Mouse (Mus musculus): ENCODE data around the gene Abhd17a. TPM values are rescaled to one million over a fixed set of nuclear protein-coding genes. Genes with fewer than 3 reads are reported as not detected.
A peak's percentile ranks its signal among the peaks of the same experiment; 100 is the strongest.
"Not testable (repeated sequence)": the region's sequence is repeated elsewhere in the genome, so short reads cannot be mapped to it uniquely, and the experiment has no call there.

Gene Abhd17a
- total RNA-seq, 2 experiments from 2014 or later = 50.1 to 51.1 TPM

DNA sequence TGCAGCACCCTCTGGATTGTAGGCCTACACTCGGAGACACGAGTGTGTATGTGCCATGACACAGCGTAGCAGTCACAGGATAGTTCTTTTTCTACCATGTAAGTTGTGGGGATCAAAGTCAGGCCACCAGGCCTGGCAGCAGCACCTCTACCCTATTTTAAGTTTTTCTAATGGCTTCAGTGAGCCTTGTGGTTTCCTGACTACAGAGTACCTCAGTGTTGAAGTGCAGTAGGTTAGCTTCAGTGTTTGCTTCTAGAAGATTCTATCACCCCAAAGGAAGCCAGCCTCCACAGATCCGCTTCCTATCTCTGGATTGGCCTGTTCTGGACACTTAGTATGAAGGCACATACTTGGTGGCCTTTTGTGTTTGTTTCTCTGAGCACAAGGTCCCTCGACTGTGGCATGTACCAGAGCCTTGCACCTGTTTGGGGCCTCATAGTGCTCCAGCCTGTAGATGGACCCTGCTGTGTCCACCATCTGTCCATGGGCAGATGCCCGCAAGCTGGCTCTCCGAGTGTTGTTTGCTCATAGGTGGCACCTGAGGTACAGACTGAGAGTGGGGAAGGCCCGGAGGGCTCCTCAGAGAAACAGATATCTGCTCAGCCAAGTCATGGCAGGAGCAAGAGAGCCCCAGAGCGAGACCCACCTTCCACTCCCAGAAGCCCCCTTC, 20.1 kb upstream of the Abhd17a start:
- intact Hi-C loops (cut with DNase I) = no loop called here

DNA sequence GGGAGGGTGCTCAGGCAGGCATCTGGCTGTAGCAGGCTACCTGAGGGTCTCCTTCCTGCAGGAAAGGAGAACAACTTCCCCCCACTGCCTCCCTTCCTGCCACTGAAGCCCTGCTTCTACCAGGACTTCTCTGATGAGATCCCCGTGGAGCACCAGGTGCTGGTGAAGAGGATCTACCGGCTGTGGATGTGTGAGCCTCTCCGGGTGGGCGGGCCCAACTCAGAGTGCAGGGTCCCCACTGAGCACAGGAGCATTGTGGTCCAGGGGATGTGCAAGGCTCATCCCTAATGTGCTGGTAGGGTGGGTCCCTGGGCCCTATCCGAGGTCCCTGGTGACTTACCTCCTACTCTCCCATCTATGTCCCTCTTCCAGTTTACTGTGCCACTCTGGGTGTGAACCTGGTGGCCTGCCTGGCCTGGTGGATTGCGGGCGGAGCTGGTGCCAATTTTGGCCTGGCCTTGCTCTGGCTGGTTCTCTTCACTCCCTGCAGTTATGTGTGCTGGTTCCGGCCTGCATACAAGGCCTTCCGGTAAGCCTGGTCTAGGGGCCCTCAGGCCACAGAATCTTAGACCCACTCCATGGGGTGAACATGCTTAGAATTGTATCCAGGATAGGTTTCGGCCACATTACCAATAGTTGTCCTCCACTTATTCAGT, 19.3 kb upstream of the Abhd17a start:
- DNase-seq (ENCODE audit: low spot score) = no peak
- intact Hi-C loops (cut with DNase I) = no loop called here

More for the DNA sequence above, 20.1 kb upstream of the Abhd17a start:
- no peak for DNase-seq (ENCODE audit: low spot score)

DNA sequence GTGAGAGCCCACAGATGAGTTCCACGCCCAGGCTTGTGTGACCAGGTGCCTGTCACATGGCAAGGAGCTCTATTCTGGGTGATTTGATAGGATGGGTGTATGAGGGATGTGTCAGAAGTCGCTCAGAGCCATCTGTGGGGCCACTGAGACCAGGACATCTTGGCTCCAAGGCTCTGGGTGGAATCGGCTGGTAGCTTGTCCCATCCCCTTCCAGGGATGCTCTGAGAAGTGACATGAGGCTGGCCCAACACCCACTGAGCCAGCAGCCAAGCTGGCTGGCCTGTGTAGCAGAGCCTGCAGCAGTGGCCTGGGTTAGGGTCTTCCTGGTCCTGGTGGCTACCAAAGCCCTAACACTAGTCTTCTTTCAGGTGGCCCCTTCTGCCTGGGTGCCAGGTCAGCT, 18.3 kb upstream of the Abhd17a start:
- DNase-seq (ENCODE audit: low spot score) = no peak
- intact Hi-C loops (cut with DNase I) = no loop called here

DNA sequence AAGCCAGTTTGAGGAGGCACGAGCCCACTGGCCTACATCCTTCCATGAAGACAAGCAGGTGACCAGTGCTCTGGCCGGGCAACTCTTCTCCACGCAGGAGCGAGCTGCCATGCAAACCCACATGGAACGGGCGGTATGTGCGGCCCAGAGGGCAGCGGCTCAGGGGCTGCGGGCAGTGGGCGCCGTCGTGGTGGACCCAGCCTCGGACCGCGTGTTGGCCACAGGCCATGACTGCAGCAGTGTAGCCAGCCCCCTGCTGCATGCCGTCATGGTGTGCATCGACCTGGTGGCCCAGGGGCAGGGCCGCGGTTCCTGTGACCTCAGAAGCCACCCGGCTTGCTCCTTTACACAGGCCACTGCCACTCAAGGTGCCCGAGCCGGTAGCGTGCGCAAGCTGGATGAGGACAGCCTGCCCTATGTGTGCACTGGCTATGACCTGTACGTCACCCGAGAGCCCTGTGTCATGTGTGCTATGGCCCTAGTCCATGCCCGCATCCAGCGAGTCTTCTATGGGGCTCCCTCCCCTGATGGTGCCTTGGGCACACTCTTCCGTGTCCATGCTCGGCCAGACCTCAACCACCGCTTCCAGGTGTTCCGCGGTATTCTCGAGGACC, 16.7 kb upstream of the Abhd17a start:
- no peak for DNase-seq (ENCODE audit: low spot score)
- intact Hi-C loops (cut with DNase I) = no loop called here

DNA sequence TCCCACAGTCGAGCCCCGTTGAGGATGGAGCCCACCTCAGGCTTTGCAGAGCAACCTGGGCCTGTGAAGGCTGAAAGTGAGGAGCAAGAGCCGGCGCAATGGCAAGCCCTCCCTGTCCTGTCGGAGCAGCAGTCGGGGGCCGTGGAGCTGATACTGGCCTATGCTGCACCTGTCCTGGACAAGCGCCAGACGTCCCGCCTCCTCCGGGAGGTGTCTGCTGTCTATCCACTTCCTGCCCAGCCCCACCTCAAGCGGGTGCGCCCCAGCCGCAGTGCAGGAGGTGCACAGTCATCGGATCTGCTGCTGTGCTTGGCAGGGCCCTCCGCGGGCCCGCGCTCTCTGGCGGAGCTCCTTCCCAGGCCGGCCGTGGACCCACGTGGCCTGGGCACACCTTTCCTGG, 16.2 kb upstream of the Abhd17a start:
- intact Hi-C loops (cut with DNase I) = no loop called here
- no peak for DNase-seq (ENCODE audit: low spot score)

DNA sequence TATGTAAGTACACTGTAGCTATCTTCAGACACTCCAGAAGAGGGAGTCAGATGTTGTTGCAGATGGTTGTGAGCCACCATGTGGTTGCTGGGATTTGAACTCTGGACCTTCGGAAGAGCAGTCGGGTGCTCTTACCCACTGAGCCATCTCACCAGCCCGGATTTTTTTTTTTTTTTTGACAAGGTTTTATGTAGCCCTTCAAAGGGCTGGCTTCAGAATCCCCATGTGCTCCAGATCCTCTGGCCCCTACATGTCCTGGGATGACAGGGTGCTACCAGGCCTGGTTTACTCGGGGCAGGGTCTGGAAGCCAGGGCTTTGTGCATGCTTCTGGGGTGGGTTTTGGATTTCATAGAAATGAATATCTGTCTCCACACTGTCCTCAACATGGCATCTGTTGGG, 15.6 kb upstream of the Abhd17a start, which contains the start of gene Gm49322:
Gm49322 (plus strand) TSS at position 301 of the 400 bp plus-strand sequence.
- DNase-seq (ENCODE audit: low spot score); intact Hi-C loops (cut with DNase I): not testable (repeated sequence)

DNA sequence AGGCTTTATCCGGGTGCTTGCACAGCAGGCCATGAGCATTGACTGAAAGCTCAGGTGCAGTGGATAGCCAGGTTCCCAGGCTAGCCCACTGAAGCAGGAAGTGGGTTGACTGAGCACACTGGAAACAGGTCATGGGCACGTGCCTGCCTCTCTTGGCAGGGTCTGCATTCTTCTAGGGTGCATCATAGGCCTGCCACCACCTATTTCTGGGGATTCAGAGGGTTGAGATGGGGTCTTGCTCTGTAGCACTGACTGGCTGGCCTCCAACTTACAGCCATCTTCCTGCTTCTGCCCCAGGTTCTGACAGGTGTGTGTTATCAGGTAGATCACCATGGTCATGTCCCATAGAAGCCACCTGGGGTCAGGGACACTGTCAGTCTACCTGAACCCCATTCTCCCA, 14.8 kb upstream of the Abhd17a start:
- intact Hi-C loops (cut with DNase I) = no loop called here

DNA sequence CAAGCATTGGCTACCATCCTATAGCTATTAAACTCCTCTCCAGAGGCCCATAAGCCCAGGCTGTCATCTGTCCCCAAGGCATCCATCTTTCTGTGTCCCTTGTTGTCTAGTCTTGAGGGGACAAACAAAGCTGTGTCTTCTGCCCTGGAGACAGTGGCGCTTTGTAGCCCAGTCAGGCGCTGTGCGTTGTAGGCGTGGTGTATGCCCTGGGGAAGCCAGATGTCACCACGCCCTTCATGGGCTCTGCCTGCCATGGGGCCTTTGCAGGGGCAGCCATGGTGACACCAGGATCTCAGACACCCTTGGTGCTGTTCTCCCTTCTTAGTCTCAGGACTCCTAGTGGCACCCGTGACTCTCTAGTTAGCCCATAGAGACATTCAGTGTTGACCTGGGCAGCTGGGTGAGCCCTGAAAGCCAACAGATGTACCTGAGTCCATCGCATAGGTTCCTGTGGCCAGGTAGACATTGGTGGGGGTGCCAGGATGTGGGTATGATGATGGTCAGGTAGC, 13.9 kb upstream of the Abhd17a start:
- intact Hi-C loops (cut with DNase I) = no loop called here

More for the DNA sequence above, 14.8 kb upstream of the Abhd17a start:
- DNase-seq (ENCODE audit: low spot score) = no peak

DNA sequence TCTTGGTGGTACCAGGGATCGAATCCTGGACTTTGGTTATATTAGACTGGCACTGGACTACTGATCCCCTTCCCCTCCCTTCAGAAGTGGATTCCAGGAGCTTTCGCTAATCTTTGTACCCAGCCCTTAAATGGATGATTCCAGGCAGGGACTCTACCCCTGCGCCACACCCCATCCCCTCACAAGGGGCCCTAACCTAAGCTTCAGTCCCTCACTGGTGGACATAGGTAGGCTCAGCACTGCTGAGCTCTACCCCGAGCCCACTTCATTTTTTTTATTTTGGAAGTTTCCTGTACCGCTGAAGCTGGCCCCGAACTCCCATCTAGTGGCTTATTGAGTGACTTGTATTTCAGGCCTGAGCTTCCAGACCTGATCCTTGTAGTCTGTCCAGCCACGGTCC, 13.2 kb upstream of the Abhd17a start:
- no peak for DNase-seq (ENCODE audit: low spot score)
- intact Hi-C loops (cut with DNase I) = loop anchor here (2.0 kb wide), 1 partner anchor 17 kb away; no protein-coding TSS in a partner anchor

More for the DNA sequence above, 13.9 kb upstream of the Abhd17a start:
- no peak for DNase-seq (ENCODE audit: low spot score)

DNA sequence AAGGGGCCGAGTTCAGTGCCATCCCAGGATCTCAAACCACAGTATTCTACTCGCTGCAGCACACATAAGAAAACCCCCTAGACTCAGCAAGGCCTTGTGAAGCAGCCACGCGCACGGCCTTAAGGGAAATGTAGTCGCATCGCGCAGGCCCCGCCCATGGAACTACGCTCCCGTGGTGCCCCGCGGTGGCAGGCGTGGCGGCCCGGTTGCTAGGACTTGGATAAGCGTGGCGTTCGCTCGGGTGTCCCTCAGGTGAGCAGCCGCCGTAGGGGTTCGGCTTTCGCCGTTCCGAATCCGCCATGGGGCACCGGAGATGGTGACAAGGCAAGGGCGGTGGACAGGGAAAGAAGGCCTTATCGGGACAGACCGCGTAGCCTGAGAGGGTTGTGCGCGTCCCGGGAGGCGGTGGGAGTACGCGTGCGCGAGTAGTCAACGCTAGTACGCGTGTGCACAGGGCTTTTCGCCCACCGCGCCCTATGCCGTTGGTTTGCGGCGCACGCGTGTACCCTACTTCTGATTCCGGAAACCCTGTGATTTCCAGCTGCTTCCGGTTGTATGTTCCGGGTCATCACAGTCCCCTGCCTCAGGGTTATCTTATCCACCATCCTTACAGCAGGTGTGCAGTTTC, 12.7 kb upstream of the Abhd17a start, which contains the start of the genes Scamp4 and Adat3:
Scamp4 (plus strand) TSS at position 175 of the 628 bp plus-strand sequence.
Adat3 (plus strand) TSS at position 183 of the 628 bp plus-strand sequence.
- peak; percentile 89 for DNase-seq (ENCODE audit: low spot score)
- intact Hi-C loops (cut with DNase I) = loop anchor here (2.0 kb wide), 1 partner anchor 18 kb away; no protein-coding TSS in a partner anchor

DNA sequence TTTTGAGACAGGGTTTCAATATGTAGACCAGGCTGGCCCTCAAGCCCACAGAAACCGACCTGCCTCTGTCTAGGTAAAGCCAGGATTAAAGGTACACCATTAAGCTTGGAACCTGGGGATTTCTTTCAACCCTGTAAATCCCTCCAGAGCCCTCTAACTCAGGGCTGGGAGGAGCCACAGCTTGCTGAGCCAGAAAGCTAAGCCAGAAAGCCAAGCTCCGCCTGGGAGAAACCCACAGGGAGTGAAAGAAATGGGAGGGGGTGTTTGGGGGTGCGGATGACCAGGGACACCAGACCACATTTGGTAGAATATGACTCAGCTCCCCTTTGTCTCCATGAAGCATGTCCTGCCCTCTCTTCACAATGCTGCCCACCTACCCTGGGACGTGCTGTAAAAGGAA, 6.2 kb upstream of the Abhd17a start:
- intact Hi-C loops (cut with DNase I) = no loop called here
- no peak for DNase-seq (ENCODE audit: low spot score)

DNA sequence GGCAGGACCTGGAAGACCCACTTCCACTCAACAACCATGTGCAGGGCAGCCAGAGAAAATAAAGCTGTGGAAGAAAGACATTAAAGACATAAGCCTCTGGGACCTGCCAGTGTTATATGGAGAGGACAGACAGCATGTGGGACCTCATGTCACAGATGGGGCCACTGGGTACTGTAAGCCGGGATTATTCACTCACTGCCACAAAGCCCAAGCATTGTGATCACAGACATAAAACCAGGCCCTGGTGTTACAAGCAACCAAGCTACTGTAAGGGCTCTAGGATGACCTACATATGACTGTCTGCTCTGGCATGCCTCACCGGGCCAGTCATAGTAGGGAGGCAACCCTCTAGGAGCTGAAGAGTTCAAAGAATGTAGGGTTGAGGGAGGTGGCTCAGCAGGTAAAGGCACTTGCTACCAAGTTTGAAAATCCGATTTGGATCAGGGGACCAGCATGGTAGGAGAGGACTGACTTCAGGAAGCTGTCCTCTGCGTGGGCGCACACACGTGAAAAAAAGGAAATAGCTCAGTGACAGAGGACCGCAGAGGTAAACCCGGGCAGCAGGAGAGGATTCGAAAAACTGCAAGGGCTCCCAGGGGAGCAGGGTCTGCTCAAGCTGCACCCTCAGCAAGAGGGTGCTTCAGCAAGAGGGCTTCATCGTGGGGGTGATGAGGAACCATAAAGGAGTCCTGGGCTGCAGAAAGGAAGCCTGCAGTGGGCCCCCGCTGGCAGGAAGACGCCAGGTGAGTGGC, 838 bp downstream of the Abhd17a start:
- DNase-seq (ENCODE audit: low spot score) = no peak
- intact Hi-C loops (cut with DNase I) = no loop called here

DNA sequence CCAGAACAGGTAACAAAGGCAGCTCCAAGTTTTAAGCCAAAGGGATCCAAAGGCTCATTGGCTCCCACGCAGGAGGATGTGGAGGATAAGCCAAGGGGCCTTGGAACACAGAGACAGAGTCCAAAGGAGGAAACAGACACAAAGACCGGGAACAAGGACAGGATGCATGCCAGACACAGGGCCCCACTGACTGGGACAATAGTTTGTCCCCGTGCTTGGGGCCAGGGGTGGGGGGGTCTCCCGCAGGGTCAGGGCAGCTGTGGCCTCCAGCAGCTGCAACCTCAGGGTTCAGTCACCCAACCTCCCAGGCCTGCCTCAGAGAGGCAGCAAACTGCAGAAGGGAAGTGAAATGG, 2.9 kb downstream of the Abhd17a start:
- no peak for DNase-seq (ENCODE audit: low spot score)
- intact Hi-C loops (cut with DNase I) = no loop called here

DNA sequence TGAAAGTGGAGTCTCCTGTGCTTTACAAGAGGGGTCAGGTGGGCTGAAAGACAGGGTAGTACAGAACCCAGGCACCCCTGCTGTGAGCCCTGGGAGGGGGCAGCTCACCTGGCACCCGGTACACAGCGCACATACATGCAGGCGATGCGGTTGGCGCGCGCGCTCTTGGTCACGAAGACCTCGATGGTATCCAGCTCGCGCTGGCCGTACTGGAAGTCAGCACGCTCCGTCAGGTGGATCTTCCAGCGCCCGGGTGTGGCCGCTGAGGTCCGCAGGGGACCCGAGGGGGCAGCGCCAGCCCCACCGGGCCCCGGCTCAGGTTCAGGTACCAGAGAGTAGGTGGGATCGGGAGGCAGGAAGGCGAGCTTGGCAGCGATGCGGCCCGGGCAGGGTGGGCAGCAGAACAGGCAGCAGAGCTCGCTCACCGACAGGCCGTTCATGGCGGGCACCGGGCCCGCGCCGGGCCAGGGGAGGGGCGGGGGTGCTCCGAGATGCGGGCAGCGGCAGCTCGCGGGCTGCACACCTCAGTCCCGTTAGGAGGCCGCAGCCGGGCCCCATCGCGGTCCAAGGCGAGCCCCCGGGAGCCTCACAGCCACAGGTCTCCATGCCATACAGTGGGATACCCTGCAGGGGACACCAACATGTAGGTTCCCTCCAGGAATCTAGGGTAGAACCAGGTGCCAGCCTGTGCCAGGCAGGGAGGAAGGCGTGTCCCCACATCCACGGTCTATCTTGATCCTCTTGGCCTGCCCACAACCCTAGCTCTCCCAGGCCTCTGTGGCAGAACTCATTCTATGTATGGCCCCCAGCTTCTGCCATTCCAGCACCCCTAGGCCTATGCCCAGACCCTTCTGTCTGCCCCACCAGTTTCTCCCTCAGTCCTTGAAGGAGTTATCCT, 3.5 kb downstream of the Abhd17a start:
- DNase-seq (ENCODE audit: low spot score) = no peak
- intact Hi-C loops (cut with DNase I) = no loop called here

DNA sequence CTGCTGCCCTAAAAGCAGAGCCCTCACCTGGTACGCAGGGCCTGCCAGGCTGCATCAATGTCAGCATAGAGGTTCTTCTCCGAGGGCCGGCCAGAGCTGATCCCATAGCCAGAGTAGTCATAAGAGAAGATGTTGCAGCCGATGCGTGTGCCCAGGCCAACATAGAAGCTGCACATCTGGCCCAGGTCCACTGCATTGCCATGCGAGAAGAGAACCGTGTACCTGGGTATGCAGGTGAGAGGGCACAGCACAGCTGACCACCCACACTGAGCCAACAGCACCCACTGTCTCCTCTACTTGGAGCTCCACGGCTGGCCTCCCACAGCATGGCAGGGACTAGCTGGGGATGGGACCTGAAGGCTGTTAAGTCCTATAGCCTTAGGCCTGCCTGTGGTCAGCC, 4.6 kb downstream of the Abhd17a start:
- no peak for DNase-seq (ENCODE audit: low spot score)
- intact Hi-C loops (cut with DNase I) = no loop called here

DNA sequence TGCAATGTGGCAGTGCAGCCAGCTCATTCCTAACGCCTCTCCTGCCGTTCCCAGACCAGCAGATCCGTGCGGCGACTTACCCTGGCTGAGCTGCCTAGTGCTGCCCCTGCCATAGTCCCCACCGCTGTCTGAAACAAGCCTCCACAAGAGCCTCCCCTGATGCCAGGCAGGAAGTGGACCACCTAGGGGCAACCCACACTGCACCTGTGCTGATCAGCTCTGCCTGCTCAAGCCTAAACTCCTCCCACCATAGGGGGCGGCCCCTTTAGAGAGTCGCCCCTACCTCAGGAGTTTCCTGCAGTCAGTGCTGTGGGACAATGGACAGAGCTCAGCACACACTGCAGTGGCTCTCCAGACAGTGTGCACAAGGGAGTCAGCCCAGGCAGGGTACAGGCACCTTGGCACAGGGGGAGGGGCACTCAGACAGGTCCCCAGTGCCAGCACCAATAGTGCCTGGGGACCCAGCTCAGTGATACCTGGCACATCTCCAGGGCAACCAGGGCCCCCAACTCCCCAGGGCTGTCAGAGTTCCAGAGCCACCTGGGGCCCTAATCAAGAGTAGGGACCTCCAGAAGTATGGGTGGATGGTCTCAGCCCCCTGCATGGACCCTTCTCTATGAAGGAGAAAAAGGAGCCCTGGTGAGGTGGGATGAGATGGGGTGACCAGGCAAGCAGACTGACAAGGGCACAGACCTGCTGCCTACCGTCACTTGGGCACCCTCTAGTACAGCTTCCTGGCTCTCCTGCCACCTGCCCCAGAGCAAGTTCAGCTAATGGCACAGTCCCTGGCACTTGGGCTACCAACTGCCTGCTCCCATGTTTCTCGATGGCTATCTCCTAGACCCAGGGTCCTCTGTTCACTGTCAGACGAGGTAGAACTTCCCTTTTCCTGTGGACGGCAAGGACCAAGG, 5.2 kb downstream of the Abhd17a start:
- no peak for DNase-seq (ENCODE audit: low spot score)
- intact Hi-C loops (cut with DNase I) = no loop called here

DNA sequence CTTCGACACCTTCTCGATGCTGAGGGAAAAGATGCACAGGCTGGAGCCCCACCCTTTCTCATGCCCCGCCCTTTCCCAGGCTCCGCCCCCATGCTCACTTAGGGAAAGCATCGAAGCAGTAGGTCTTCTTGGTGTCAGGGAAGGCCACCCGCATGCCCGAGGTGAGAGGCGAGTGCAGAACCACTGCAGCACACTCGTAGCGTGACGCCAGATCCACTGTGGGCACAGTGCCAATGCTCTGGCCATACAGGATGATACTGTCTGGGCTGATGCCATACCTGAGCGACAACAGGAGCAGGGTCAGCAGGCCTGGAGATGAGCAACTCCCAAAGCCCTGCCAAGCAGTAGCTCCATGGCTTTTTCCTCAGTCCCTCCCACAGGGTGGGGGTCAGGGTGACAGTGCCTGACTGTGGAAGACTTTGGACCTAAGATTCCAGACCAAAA, 6.1 kb downstream of the Abhd17a start:
- DNase-seq (ENCODE audit: low spot score) = no peak
- intact Hi-C loops (cut with DNase I) = no loop called here

DNA sequence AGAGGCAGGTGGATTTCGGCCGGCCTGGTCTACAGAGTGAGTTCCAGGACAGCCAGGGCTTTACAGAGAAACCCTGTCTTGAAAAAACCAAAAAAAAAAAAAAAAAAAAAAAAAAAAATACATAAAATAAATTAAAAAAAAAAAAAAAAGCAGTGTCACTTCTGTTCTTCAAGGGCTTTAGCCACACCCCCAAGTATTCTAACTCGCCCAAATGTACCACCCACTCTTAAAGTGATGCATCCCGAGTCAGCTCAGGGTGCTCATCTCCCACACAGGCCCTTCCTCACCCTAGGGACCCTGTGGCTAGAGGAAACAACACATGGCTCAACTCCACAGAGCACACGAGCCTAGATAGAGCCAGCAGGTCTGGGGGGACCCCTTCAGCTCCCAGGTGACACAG, 7.1 kb downstream of the Abhd17a start:
- DNase-seq (ENCODE audit: low spot score) = no peak
- intact Hi-C loops (cut with DNase I) = no loop called here

Measured in heart, postnatal 25 days (tissue).